Mouse (Mus musculus): Measurements from ENCODE around the gene Wtap. TPM values are rescaled to one million over a fixed set of nuclear protein-coding genes. Genes with fewer than 3 reads are reported as not detected.
"Not testable (repeated sequence)": the region's sequence is repeated elsewhere in the genome, so short reads cannot be mapped to it uniquely, and the experiment has no call there.

Gene Wtap
- polyA plus RNA-seq, 1 experiment: 11.0 TPM

- no peak overlapping the region for H3K4me3 ChIP-seq (ENCODE audit: low read depth, low read length)
- H3K4me1 ChIP-seq (ENCODE audit: control insufficient read depth, insufficient read depth, insufficient read length, low read length): no peaks in the 10 kb centered on the region
- WGBS: 53% methylated on average over 2 of the region's 2 CpGs
- TF ChIP-seq POLR2A (IDR thresholded peaks at IDR 0.05; ENCODE audit: low read depth, low read length) (no peak), CTCF (IDR thresholded peaks at IDR 0.05; ENCODE audit: extremely low read depth, insufficient read length, insufficient replicate concordance, low read depth, low read length) (no peak)
- H3K27me3 ChIP-seq (ENCODE audit: control insufficient read depth, insufficient read depth, low read length): no peaks in the 10 kb centered on the region
- no peak overlapping the region for H3K27ac ChIP-seq (ENCODE audit: insufficient read depth, low read depth, low read length)
- peaks cover 45% of the 10 kb centered on the region for H3K36me3 ChIP-seq (ENCODE audit: control insufficient read depth, insufficient read depth, low read length)
Measured at GRCm38 (mm10) chr17:12983988-12984387, 10.0 kb downstream of the Wtap start.

GRCm38 (mm10) chr17:12978546-12978945 is 15.4 kb downstream of the Wtap start:
- Histone ChIP-seq H3K4me1 (ENCODE audit: control insufficient read depth, insufficient read depth, insufficient read length, low read length) (no peaks in the 10 kb centered on the region), H3K27ac (ENCODE audit: insufficient read depth, low read depth, low read length) (no peak overlapping the region), H3K36me3 (ENCODE audit: control insufficient read depth, insufficient read depth, low read length) (peaks cover 65% of the 10 kb centered on the region), H3K27me3 (ENCODE audit: control insufficient read depth, insufficient read depth, low read length) (no peaks in the 10 kb centered on the region), H3K4me3 (ENCODE audit: low read depth, low read length) (no peak overlapping the region)
- WGBS: 95% methylated on average over 1 of the region's 1 CpGs
- TF ChIP-seq POLR2A (IDR thresholded peaks at IDR 0.05; ENCODE audit: low read depth, low read length): no peak
- TF ChIP-seq CTCF (IDR thresholded peaks at IDR 0.05; ENCODE audit: extremely low read depth, insufficient read length, insufficient replicate concordance, low read depth, low read length): no peak

GRCm38 (mm10) chr17:12973851-12974250 is 20.1 kb downstream of the Wtap start:
- no peak overlapping the region for H3K27ac ChIP-seq (ENCODE audit: insufficient read depth, low read depth, low read length)
- H3K27me3 ChIP-seq (ENCODE audit: control insufficient read depth, insufficient read depth, low read length): no peaks in the 10 kb centered on the region
- no peaks in the 10 kb centered on the region for H3K4me1 ChIP-seq (ENCODE audit: control insufficient read depth, insufficient read depth, insufficient read length, low read length)
- TF ChIP-seq POLR2A (IDR thresholded peaks at IDR 0.05; ENCODE audit: low read depth, low read length): no peak
- TF ChIP-seq CTCF (IDR thresholded peaks at IDR 0.05; ENCODE audit: extremely low read depth, insufficient read length, insufficient replicate concordance, low read depth, low read length): no peak
- H3K4me3 ChIP-seq (ENCODE audit: low read depth, low read length): no peak overlapping the region
- WGBS: 73% methylated on average over 2 of the region's 2 CpGs
- H3K36me3 ChIP-seq (ENCODE audit: control insufficient read depth, insufficient read depth, low read length): peaks cover 49% of the 10 kb centered on the region

GRCm38 (mm10) chr17:12967173-12967572 is 26.8 kb downstream of the Wtap start:
- Histone ChIP-seq H3K27me3 (ENCODE audit: control insufficient read depth, insufficient read depth, low read length) (no peaks in the 10 kb centered on the region), H3K36me3 (ENCODE audit: control insufficient read depth, insufficient read depth, low read length) (peaks cover 33% of the 10 kb centered on the region), H3K4me3 (ENCODE audit: low read depth, low read length) (no peak overlapping the region), H3K27ac (ENCODE audit: insufficient read depth, low read depth, low read length) (no peak overlapping the region), H3K4me1 (ENCODE audit: control insufficient read depth, insufficient read depth, insufficient read length, low read length) (no peaks in the 10 kb centered on the region)
- WGBS: 87% methylated on average over 2 of the region's 2 CpGs
- TF ChIP-seq POLR2A (IDR thresholded peaks at IDR 0.05; ENCODE audit: low read depth, low read length): no peak
- TF ChIP-seq CTCF (IDR thresholded peaks at IDR 0.05; ENCODE audit: extremely low read depth, insufficient read length, insufficient replicate concordance, low read depth, low read length): no peak

- H3K4me1 ChIP-seq (ENCODE audit: control insufficient read depth, insufficient read depth, insufficient read length, low read length): peaks cover 4% of the 10 kb centered on the region; the same call in 1 of the 2 replicates
- TF ChIP-seq CTCF (IDR thresholded peaks at IDR 0.05; ENCODE audit: extremely low read depth, insufficient read length, insufficient replicate concordance, low read depth, low read length) (no peak), POLR2A (IDR thresholded peaks at IDR 0.05; ENCODE audit: low read depth, low read length) (no peak)
- H3K27ac ChIP-seq (ENCODE audit: insufficient read depth, low read depth, low read length): no peak overlapping the region
- no peak overlapping the region for H3K4me3 ChIP-seq (ENCODE audit: low read depth, low read length)
- peaks cover 18% of the 10 kb centered on the region for H3K36me3 ChIP-seq (ENCODE audit: control insufficient read depth, insufficient read depth, low read length)
- no peaks in the 10 kb centered on the region for H3K27me3 ChIP-seq (ENCODE audit: control insufficient read depth, insufficient read depth, low read length)
- 59% methylated on average over 3 of the region's 3 CpGs for WGBS
Measured at GRCm38 (mm10) chr17:12963476-12963875, 30.5 kb downstream of the Wtap start.

- under 1% methylated on average over 42 of the region's 42 CpGs for WGBS
- peak within 1 kb of the TSS; percentile 74 for H3K27ac ChIP-seq (ENCODE audit: insufficient read depth, low read depth, low read length)
- peaks cover 4% of the 10 kb centered on the region; the same call in 1 of the 2 replicates for H3K4me1 ChIP-seq (ENCODE audit: control insufficient read depth, insufficient read depth, insufficient read length, low read length)
- H3K4me3 ChIP-seq (ENCODE audit: low read depth, low read length): peak within 1 kb of the TSS; percentile 85
- no peaks in the 10 kb centered on the region for H3K27me3 ChIP-seq (ENCODE audit: control insufficient read depth, insufficient read depth, low read length)
- no peak for TF ChIP-seq CTCF (IDR thresholded peaks at IDR 0.05; ENCODE audit: extremely low read depth, insufficient read length, insufficient replicate concordance, low read depth, low read length)
- peak; percentile 91 for TF ChIP-seq POLR2A (IDR thresholded peaks at IDR 0.05; ENCODE audit: low read depth, low read length)
- peaks cover 7% of the 10 kb centered on the region for H3K36me3 ChIP-seq (ENCODE audit: control insufficient read depth, insufficient read depth, low read length)
Measured at GRCm38 (mm10) chr17:12960331-12960873, 33.6 kb downstream of the Wtap start, which contains the start of gene Acat2. Gene Acat2, minus strand, starts transcription at chr17:12960747.

- H3K4me1 ChIP-seq (ENCODE audit: control insufficient read depth, insufficient read depth, insufficient read length, low read length); H3K36me3 ChIP-seq (ENCODE audit: control insufficient read depth, insufficient read depth, low read length); H3K4me3 ChIP-seq (ENCODE audit: low read depth, low read length); H3K27ac ChIP-seq (ENCODE audit: insufficient read depth, low read depth, low read length); H3K27me3 ChIP-seq (ENCODE audit: control insufficient read depth, insufficient read depth, low read length): not testable (repeated sequence)
- WGBS: 40% methylated on average over 2 of the region's 2 CpGs
Measured at GRCm38 (mm10) chr17:12959377-12959776, 34.6 kb downstream of the Wtap start.

All from small intestine, adult 2 months (tissue).